Mouse (Mus musculus) spleen, postnatal 14 days (tissue): ENCODE measurements around the gene Cd3g.

Experiments used
- DNase-seq, 2 experiments: peaks; one replicate each; pipeline ENCODE4 v3.0.0; 2021 to 2022; ENCODE audit warnings: low spot score in 2 of 2

The Cd3g gene

GRCm38 (mm10) chr9:44980242-44980641, at the start of gene Cd3g:
Gene Cd3g (minus strand): TSS chr9:44980431.
- DNase-seq, result peak in 1 of 2 experiments; percentile 24

- no peak for DNase-seq
These were observed 47.1 kb upstream of the Cd3g start for GRCm38 (mm10) chr9:45027376-45027775.

DNA sequence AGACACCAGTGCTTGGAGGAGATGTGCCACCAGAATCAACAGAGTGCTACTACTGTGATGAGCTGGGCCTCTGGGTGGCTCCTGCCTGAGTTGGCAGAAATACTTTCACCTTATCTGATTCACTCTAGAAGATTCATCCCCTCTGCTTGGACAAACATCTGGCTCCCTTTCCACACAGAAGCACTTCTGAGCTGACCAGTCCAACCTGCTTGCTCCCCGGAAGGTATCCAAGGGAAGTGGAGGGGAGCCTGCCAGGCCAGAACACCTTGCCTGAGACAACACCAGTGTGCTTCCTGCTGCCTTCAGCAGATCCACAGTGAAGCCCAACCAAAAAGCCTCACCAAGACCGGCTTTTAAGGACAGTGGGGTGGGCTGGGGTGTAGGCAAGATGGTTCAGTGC, 44.0 kb upstream of the Cd3g start:
- no peak for DNase-seq

- DNase-seq, result no peak
These were observed 43.4 kb upstream of the Cd3g start for GRCm38 (mm10) chr9:45023638-45024037.

- peak in 1 of 2 experiments; percentile 59 for DNase-seq
These were observed 42.6 kb upstream of the Cd3g start for GRCm38 (mm10) chr9:45022800-45023199.

GRCm38 (mm10) chr9:45018031-45018430, 37.8 kb upstream of the Cd3g start:
- DNase-seq, result no peak

GRCm38 (mm10) chr9:45015841-45016240, 35.6 kb upstream of the Cd3g start:
- DNase-seq, result no peak

- DNase-seq, result no peak
These were observed 34.6 kb upstream of the Cd3g start for GRCm38 (mm10) chr9:45014879-45015278.

- no peak for DNase-seq
These were observed 31.1 kb upstream of the Cd3g start for GRCm38 (mm10) chr9:45011291-45011690.

DNA sequence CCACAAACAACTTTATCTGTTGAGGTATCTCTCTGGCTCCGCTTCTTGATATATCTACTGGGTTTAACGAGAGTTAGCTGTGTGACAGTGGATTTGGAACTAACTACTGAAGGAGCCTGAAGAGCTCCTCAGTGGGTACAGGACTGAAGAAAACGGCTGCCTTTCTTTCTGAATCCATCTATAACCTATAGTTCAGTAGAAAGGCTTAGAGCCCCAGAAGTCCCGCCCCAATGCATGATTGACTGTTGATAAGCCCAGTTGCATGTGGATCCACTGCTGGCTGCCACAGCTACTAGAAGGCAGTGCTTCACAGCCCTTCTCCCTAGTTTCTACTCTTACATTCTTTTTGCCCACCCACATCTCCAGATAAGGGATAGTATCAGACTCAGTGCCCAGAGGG, 30.2 kb upstream of the Cd3g start:
- no peak for DNase-seq

- no peak for DNase-seq
These were observed 29.2 kb upstream of the Cd3g start, which contains the start of gene Cd3e for GRCm38 (mm10) chr9:45009180-45010078. Gene Cd3e (minus strand): TSS chr9:45009627.

- no peak for DNase-seq
These were observed 28.1 kb upstream of the Cd3g start for GRCm38 (mm10) chr9:45008342-45008741.

DNA sequence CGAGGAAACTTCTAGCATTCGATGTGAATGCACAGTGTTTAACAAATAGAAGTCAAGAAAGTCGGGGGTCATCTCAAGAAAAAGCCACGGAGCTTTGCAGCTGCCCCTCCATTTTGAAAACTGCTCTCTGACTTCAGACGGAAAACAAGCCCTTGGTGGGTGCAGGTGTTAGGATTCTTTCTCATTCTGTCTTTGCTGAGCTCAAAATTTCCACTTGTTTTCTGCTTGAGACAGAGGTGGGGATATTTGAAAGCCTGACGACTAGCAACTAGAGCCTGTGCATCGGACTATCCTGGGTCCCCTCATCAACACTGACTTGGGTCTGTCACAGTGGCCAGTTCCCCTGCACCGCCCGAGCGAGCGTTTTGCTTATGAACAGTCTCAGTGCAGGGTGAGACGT, 27.2 kb upstream of the Cd3g start:
- no peak for DNase-seq

- no peak for DNase-seq
These were observed 20.0 kb upstream of the Cd3g start for GRCm38 (mm10) chr9:45000249-45000648.

DNA sequence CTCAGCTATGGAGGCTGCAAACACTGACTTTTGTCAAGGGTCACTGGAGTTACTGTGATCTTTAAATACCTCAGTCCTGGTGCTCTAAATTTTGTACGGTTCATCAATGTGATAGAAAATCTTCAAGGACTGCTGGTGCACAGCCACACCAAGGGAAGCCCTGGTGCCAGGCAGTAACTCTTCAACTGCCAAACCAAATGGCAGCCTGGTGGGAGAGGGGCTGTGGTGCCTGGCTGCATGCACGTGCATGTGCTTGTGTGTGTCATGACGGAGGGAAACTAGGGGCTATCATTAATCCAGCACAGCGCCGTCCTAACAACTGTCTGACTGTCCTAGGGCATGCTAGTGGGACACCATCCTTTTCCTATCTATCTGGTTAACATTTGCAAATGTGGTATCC, 19.5 kb upstream of the Cd3g start:
- no peak for DNase-seq

- DNase-seq, result no peak
These were observed 18.9 kb upstream of the Cd3g start for GRCm38 (mm10) chr9:44999171-44999570.

DNA sequence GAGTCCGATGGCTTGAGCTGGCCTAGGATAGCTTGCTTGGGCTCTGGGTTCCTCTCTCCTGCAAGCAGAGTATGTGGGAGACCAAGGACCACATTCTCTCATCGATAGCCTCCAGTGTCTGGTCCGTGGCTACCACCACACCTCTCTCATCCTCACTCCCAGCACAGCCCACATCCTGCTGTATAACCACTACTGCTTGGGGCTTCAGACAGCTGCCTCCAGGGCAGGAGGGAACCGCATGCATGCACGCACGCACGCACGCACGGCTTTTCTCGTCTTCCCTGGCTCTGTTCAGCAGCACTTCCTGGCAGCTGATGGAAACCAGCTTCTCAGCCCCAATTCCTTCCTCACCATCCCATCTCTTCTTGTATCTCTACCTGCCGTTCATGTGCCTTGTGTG, 17.9 kb upstream of the Cd3g start:
- no peak for DNase-seq

DNA sequence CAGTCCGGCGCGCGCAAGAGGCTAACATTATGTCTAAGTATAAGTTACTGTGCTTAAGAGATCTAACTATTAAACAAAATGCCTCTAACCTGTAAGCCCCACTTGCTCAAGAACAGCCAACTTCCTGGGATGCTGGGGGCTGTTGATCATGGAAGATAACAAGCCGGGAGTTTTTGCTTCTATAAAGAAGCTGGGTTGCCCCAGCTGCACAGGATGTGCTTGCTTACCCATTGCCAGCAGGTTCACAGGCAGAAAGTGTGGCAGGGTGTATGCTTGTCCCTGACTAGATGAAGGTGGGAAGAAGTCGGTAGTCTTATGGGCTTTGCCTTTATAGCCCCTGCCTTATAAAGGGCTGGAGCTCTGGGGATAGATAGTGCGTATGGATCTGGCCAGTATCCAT, 16.4 kb upstream of the Cd3g start:
- no peak for DNase-seq

DNA sequence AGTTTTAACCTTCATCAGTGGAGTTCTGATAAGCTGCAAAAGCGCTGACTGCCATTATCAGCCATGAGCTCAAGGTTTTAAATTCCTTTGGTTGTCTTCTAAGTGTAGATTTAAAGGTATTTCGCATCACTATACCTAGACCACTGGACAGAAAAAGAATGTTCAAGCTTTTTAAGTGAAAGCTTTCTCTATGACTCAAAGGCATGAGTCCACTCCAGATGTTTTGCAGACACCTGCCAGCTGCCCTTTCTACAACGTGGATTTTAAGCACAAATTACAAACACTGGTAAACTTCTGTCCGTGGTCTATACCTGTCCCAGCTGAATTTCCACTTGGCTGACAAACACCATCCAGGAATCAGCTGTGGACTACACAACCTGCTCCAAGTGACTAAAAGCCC, 14.7 kb upstream of the Cd3g start:
- no peak for DNase-seq

DNA sequence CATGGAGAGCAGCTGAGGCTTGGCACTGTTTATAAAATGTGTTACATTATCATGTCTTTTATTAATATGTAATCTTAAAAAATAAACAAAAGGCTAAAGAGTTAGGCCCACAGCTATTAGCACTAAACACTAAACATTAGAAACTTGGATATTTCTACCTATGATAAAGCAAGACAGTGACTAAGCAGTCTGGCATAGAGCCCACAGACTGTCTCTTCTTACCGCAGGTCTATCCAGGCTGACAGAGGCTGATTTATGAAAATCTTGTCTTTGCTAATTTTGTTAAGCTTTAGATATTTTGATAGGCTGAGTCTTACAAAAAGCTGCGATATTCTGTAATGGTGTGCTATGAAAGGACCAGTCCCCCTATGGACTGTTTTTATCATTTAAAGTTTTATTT, 13.0 kb upstream of the Cd3g start:
- DNase-seq, result no peak

- no peak for DNase-seq
These were observed 12.0 kb upstream of the Cd3g start for GRCm38 (mm10) chr9:44992271-44992670.

GRCm38 (mm10) chr9:44991821-44992220, 11.6 kb upstream of the Cd3g start:
- DNase-seq, result no peak

GRCm38 (mm10) chr9:44986976-44987375, 6.7 kb upstream of the Cd3g start:
- no peak for DNase-seq
